Mouse (Mus musculus) midbrain, embryonic 12.5 days (tissue): ENCODE measurements around the gene Gm45234. TPM values are rescaled to one million over a fixed set of nuclear protein-coding genes. Genes with fewer than 3 reads are reported as not detected.
A peak's percentile ranks its signal among the peaks of the same experiment; 100 is the strongest.

Source experiments
- ATAC-seq: fragments of 200-750 bp; cut with Nextera tagmentation; 2 replicates; pipeline ENCODE4 v1.8.0; 2017; ENCODE audit warnings: low read depth, moderate TSS enrichment, moderate library complexity; ENCODE audit not compliant: low FRiP score
- H3K27ac ChIP-seq: fragments of 300-500 bp; sonication (generic); replicated peaks from 2 replicates; pipeline ENCODE4 v1.5.1; 2016; ENCODE audit warnings: mild to moderate bottlenecking
- H3K27me3 ChIP-seq: fragments of 300-500 bp; sonication (generic); 2 replicates; pipeline ENCODE4 v1.6.1; 2016; ENCODE audit warnings: mild to moderate bottlenecking
- H3K36me3 ChIP-seq: fragments of 300-500 bp; sonication (generic); 2 replicates; pipeline ENCODE4 v1.6.1; 2016
- H3K4me1 ChIP-seq: fragments of 300-500 bp; sonication (generic); 2 replicates; pipeline ENCODE4 v1.6.1; 2016
- H3K4me2 ChIP-seq: fragments of 300-500 bp; sonication (generic); replicated peaks from 2 replicates; pipeline ENCODE4 v1.6.1; 2016; ENCODE audit warnings: mild to moderate bottlenecking, moderate library complexity
- H3K4me3 ChIP-seq: fragments of 300-500 bp; sonication (generic); 2 replicates; pipeline ENCODE4 v1.5.1; 2016; ENCODE audit warnings: mild to moderate bottlenecking
- H3K9ac ChIP-seq: fragments of 300-500 bp; sonication (generic); replicated peaks from 2 replicates; pipeline ENCODE4 v1.6.1; 2016; ENCODE audit warnings: mild to moderate bottlenecking, moderate library complexity
- H3K9me3 ChIP-seq: fragments of 300-500 bp; sonication (generic); 2 replicates; pipeline ENCODE4 v1.6.1; 2016; ENCODE audit warnings: mild to moderate bottlenecking
- WGBS: fragments of 180-500 bp; shearing (Covaris S2); methylation state at CpG from one replicate; pipeline ENCODE4 v1.1.7; 2016; 5-methylcytosine and 5-hydroxymethylcytosine counted together
- polyA plus RNA-seq: library from polyadenylated mRNA; unstranded; fragments of >200 nt; fragmentation: Nextera tagmentation; extraction: Ambion mirVana; gene quantifications from 2 replicates; pipeline ENCODE4 v1.2.1, GENCODE M21; 2016

The Gm45234 gene
- polyA plus RNA-seq, 1 experiment from 2014 or later: not detected

- Histone ChIP-seq H3K9me3 (no peaks in the 10 kb centered on the region), H3K27me3 (0 out of 2 replicates have a peak, but pooled peaks cover 7% of the 10 kb centered on the region), H3K36me3 (no peaks in the 10 kb centered on the region), H3K27ac (peak overlapping the region; percentile 98; the same call in 1 of the 2 replicates), H3K4me3 (no peak overlapping the region), H3K9ac (no peak overlapping the region), H3K4me2 (no peak overlapping the region), H3K4me1 (peaks cover 39% of the 10 kb centered on the region)
- WGBS: 2% methylated on average over 5 of the region's 5 CpGs
- ATAC-seq: no peak
Measured at GRCm38 (mm10) chr6:124759259-124759658, 3.4 kb upstream of the Gm45234 start.

- 73% methylated on average over 2 of the region's 2 CpGs for WGBS
- H3K9me3 ChIP-seq: no peaks in the 10 kb centered on the region
- H3K4me3 ChIP-seq: no peak overlapping the region
- no peak overlapping the region for H3K9ac ChIP-seq
- no peak for ATAC-seq
- H3K4me2 ChIP-seq: no peak overlapping the region
- H3K27me3 ChIP-seq: 0 out of 2 replicates have a peak, but pooled peaks cover 7% of the 10 kb centered on the region
- peaks cover 43% of the 10 kb centered on the region for H3K4me1 ChIP-seq
- peak overlapping the region; percentile 98 for H3K27ac ChIP-seq
- H3K36me3 ChIP-seq: no peaks in the 10 kb centered on the region
Measured at GRCm38 (mm10) chr6:124758849-124759232, 3.0 kb upstream of the Gm45234 start.

- peak overlapping the region; percentile 97 for H3K9ac ChIP-seq
Measured at GRCm38 (mm10) chr6:124757909-124758848, 2.4 kb upstream of the Gm45234 start.

GRCm38 (mm10) chr6:124757351-124757880 lies 1.6 kb upstream of the Gm45234 start:
- Histone ChIP-seq H3K9ac (peak overlapping the region; percentile 97), H3K4me1 (peaks cover 49% of the 10 kb centered on the region), H3K27me3 (no peaks in the 10 kb centered on the region), H3K27ac (peak overlapping the region; percentile 98), H3K4me2 (peak overlapping the region; percentile 64), H3K36me3 (no peaks in the 10 kb centered on the region), H3K9me3 (no peaks in the 10 kb centered on the region), H3K4me3 (peak overlapping the region; percentile 91)
- WGBS: under 1% methylated on average over 5 of the region's 5 CpGs
- no peak for ATAC-seq

More at GRCm38 (mm10) chr6:124757909-124758848, 2.4 kb upstream of the Gm45234 start:
- peaks cover 49% of the 10 kb centered on the region for H3K4me1 ChIP-seq
- peak overlapping the region; percentile 98 for H3K27ac ChIP-seq
- H3K36me3 ChIP-seq: no peaks in the 10 kb centered on the region
- ATAC-seq: peak; percentile 10; the same call in 1 of the 2 replicates
- H3K27me3 ChIP-seq: 0 out of 2 replicates have a peak, but pooled peaks cover 7% of the 10 kb centered on the region
- H3K9me3 ChIP-seq: no peaks in the 10 kb centered on the region
- WGBS: 23% methylated on average over 5 of the region's 5 CpGs
- H3K4me3 ChIP-seq: peak overlapping the region; percentile 91
- H3K4me2 ChIP-seq: peak overlapping the region; percentile 64

- H3K4me1 ChIP-seq: peaks cover 49% of the 10 kb centered on the region
- peak overlapping the region; percentile 97 for H3K9ac ChIP-seq
- peak overlapping the region; percentile 91 for H3K4me3 ChIP-seq
- H3K9me3 ChIP-seq: no peaks in the 10 kb centered on the region
- H3K27me3 ChIP-seq: no peaks in the 10 kb centered on the region
- H3K36me3 ChIP-seq: no peaks in the 10 kb centered on the region
- peak overlapping the region; percentile 64 for H3K4me2 ChIP-seq
- WGBS: 1% methylated on average over 50 of the region's 54 CpGs
- ATAC-seq: peak; percentile 77
- H3K27ac ChIP-seq: peak overlapping the region; percentile 98
Measured at GRCm38 (mm10) chr6:124756652-124757350, 980 bp upstream of the Gm45234 start.

GRCm38 (mm10) chr6:124755306-124755705 lies 515 bp downstream of the Gm45234 start:
- peak overlapping the region; percentile 64 for H3K4me2 ChIP-seq
- H3K27me3 ChIP-seq: no peaks in the 10 kb centered on the region
- H3K4me3 ChIP-seq: peak overlapping the region; percentile 91
- peak overlapping the region; percentile 97 for H3K9ac ChIP-seq
- no peaks in the 10 kb centered on the region for H3K9me3 ChIP-seq
- no peaks in the 10 kb centered on the region for H3K36me3 ChIP-seq
- 5% methylated on average over 3 of the region's 3 CpGs for WGBS
- ATAC-seq: no peak
- peaks cover 49% of the 10 kb centered on the region for H3K4me1 ChIP-seq
- peak overlapping the region; percentile 98 for H3K27ac ChIP-seq

GRCm38 (mm10) chr6:124753861-124754260 lies 2.0 kb downstream of the Gm45234 start:
- Histone ChIP-seq H3K4me1 (peaks cover 46% of the 10 kb centered on the region), H3K27me3 (no peaks in the 10 kb centered on the region), H3K9ac (no peak overlapping the region), H3K9me3 (no peaks in the 10 kb centered on the region), H3K4me2 (no peak overlapping the region), H3K27ac (no peak overlapping the region), H3K4me3 (no peak overlapping the region), H3K36me3 (peaks cover 11% of the 10 kb centered on the region)
- no peak for ATAC-seq
- 97% methylated on average over 2 of the region's 2 CpGs for WGBS

- Histone ChIP-seq H3K27ac (no peak overlapping the region), H3K9me3 (no peaks in the 10 kb centered on the region), H3K4me3 (no peak overlapping the region), H3K4me2 (no peak overlapping the region), H3K4me1 (peaks cover 36% of the 10 kb centered on the region), H3K36me3 (peaks cover 33% of the 10 kb centered on the region), H3K27me3 (no peaks in the 10 kb centered on the region), H3K9ac (no peak overlapping the region)
- WGBS: 86% methylated on average over 8 of the region's 8 CpGs
- no peak for ATAC-seq
Measured at GRCm38 (mm10) chr6:124750405-124750804, 5.4 kb downstream of the Gm45234 start.

- peaks cover 23% of the 10 kb centered on the region for H3K4me1 ChIP-seq
- peak overlapping the region; percentile 75 for H3K9ac ChIP-seq
- no peak for ATAC-seq
- no peaks in the 10 kb centered on the region for H3K27me3 ChIP-seq
- no peak overlapping the region; the same call in 1 of the 2 replicates for H3K4me3 ChIP-seq
- H3K4me2 ChIP-seq: peak overlapping the region; percentile 73
- no peaks in the 10 kb centered on the region for H3K9me3 ChIP-seq
- WGBS: 89% methylated on average over 7 of the region's 7 CpGs
- peak overlapping the region; percentile 82; the same call in 1 of the 2 replicates for H3K27ac ChIP-seq
- H3K36me3 ChIP-seq: peaks cover 59% of the 10 kb centered on the region
Measured at GRCm38 (mm10) chr6:124746654-124747632, 8.9 kb downstream of the Gm45234 start.

- peaks cover 59% of the 10 kb centered on the region for H3K36me3 ChIP-seq
- H3K4me3 ChIP-seq: peak overlapping the region; percentile 45
- H3K9me3 ChIP-seq: no peaks in the 10 kb centered on the region
- H3K4me1 ChIP-seq: peaks cover 28% of the 10 kb centered on the region
- H3K27ac ChIP-seq: peak overlapping the region; percentile 82
- peak overlapping the region; percentile 73 for H3K4me2 ChIP-seq
- ATAC-seq: peak; percentile 10; the same call in 1 of the 2 replicates
- H3K27me3 ChIP-seq: no peaks in the 10 kb centered on the region
- WGBS: 14% methylated on average over 8 of the region's 8 CpGs
- H3K9ac ChIP-seq: peak overlapping the region; percentile 75
Measured at GRCm38 (mm10) chr6:124746296-124746605, 9.6 kb downstream of the Gm45234 start.
